Mouse (Mus musculus) right cerebral cortex, adult 2 months (tissue): ENCODE measurements around the gene Tle6.
"Not testable (repeated sequence)": the region's sequence is repeated elsewhere in the genome, so short reads cannot be mapped to it uniquely, and the experiment has no call there.

ENCODE experiments used
- DNase-seq, 2 experiments: peaks; one replicate each; pipeline ENCODE4 v3.0.0; 2021 to 2022; ENCODE audit warnings: low spot score in 2 of 2

Tle6 gene

DNA sequence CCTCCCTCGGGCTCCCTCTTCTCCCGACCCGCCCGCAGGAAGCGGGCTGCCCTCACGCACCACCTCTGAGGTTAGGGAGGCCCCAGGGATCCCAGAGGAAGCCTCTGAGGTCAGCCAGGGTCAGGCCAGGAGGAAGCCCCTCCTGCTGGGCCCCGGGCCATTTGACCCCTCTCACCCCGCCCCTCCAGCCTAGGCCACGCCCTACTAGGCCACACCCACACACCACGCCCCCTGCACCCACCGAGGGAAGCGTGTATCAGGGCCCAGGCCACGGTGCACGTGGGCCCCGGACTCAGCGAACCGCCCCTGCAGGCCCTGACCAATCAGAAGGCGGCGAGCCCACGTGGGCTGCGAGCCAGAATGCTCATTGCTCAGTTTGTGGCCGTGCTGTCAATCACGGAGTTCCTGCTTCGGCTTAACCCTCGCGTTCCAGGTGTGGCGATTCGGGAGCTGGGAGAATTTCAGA, at the start of gene Tle6:
TSS of gene Tle6 (minus strand) at position 336 of the 466 bp plus-strand sequence.
- peak; percentile 94 to 95 for DNase-seq

DNA sequence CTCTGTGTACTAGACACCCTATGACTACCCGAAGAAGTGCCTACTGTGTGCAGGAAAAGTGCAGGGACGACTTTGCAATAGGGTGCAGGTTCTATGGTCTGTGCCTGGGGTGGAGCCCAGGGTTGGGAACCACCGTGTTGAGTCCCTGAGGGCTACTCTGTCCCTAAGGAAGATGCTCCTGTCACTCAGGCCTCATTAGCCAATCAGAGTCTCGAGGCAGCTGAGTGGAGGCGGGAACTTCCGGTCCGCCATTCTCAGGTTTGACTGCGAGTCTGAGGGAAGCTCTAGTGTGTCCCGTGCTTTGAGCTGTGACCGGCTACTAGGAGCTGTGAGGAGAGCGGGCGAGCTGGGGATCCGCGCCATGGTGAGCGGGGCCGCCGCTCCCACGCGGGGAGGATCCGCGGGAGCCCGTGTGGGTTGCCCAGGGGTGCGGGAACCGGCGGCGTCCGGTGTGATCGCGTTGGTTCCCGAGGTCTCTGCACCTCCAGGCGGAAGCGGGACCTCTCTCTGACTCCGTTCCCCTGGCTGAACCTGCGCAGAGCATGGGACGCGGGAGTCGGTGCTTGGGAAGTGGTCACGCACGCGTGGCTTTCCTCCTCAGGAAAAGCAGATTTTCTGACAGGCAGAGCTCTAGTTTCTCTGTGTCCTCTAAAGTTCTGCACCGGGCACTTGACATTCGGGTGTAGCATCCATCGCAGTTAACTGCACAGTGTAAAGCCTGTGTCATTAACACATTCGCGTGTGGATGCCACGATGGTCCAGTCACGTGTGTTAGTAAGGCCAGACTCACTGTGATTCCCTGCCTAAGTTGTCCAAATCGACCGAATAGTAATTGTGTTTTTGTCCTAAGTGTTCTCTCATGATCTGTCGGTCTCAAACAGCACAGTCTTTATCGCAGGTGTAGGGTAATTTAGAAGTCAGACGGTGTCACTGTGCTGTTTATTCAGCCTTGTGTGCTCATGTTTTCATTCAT, 48.2 kb upstream of the Tle6 start, which contains the start of gene Gm10778:
TSS of gene Gm10778 (plus strand) at position 257 of the 973 bp plus-strand sequence.
- DNase-seq = peak; percentile 87 to 88

DNA sequence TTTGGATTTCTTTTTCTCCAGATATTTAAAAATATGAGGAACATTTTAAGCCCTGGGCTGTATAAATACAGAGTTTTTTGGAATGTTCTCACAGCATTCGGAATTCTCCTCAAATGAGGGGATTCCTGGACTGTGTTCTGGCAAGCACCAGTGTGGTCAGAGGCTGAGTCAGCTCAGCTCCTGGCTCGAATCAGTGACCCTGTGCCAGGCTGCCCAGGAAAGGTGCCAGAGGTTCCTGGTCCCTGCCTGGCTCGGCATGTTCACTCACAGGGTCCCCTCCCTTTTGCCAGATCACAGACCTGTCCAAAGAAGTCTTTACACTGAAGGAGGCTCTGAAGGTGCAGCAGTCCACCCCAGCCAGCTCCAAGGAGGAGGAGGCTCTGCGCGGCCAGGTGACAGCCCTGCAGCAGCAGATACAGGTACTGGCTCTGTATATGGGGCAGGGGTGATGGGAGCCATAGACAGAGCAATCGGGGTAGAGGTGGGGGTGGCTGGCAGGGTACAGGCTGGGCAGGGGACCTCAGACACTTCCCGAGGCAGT, 45.2 kb upstream of the Tle6 start:
- no peak for DNase-seq

DNA sequence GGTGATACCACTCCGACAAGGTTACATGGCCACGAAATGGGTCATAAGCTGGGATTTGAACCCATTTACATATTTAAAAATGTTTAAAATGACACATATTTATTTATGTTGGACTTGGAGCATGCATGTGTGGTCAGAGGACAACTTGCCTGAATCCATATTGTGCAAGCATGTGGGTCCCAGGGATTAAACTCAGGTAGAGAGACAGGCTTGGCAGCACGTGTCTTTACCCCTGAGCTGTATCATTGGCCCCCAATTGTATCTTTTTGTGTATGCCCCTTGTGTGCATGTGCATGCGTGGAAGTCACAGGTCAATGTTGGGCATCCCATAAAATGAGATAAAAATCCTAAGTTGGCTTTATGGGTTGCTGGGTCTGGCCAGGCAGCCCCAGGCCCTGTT, 44.5 kb upstream of the Tle6 start:
- no peak for DNase-seq

DNA sequence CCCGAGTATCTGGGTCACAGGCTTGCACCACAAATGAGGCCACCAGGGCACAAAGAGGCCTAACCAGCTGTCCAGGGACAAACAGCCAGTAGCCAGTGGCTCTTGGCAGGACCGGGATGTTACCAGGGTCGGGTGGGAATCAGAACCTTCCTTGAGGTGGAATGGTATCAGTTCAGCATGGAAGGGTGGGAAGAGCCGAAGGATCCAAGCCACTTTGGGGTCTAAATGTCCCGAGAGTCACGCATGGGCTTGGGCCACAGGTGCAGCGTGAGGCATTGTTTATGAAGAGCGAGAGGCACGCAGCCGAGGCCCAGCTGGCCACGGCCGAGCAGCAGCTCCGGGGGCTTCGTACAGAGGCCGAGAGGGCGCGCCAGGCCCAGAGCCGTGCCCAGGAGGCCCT, 43.8 kb upstream of the Tle6 start:
- DNase-seq = peak in 1 of 2 experiments; percentile 3

DNA sequence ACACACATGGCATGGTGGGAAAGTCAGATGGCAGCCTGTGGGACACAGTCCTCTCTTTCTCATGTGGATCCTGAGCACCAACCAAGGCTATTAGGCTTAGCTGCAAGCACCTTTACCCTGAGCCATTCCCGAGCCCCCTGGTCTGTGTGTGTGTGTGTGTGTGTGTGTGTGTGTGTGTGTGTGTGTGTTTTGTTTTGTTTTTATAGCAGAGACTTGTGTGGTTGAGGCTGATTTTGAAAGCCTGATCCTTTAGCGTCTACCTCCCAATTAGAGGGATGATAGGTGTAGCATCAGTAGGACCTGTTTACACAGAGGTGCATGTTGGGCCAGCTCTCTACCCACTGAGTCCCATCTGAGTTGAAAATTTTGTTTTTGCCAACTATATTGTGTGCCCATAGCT, 43.3 kb upstream of the Tle6 start:
- no peak for DNase-seq

DNA sequence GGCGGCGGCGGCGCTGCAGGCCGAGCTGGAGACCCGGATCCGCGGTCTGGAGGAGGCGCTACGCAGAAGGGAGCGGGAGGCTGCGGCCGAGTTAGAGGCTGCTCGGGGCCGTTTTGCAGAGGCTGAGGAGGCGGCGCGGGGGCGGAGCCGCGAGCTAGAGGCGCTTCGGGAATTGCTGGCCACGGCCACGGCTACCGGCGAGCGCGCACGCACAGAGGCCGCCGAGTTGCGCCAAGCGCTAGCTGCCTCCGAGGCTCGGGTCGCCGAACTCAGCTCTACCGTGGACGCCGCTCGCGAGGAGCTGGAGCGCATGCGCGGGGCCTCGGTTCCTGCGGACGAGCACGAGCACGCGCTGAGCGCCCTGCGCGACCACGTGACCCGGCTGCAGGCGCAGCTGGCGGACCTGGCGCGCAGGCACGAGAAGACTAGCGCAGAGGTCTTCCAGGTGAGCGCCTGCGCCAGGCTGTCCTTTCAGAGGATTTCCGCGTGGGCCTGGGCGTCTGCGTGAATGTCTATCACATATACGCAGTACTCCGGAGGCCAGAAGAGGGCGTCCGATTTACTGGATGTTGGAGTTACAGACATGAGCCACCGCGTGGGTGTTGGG, 42.7 kb upstream of the Tle6 start:
- peak; percentile 93 to 95 for DNase-seq

DNA sequence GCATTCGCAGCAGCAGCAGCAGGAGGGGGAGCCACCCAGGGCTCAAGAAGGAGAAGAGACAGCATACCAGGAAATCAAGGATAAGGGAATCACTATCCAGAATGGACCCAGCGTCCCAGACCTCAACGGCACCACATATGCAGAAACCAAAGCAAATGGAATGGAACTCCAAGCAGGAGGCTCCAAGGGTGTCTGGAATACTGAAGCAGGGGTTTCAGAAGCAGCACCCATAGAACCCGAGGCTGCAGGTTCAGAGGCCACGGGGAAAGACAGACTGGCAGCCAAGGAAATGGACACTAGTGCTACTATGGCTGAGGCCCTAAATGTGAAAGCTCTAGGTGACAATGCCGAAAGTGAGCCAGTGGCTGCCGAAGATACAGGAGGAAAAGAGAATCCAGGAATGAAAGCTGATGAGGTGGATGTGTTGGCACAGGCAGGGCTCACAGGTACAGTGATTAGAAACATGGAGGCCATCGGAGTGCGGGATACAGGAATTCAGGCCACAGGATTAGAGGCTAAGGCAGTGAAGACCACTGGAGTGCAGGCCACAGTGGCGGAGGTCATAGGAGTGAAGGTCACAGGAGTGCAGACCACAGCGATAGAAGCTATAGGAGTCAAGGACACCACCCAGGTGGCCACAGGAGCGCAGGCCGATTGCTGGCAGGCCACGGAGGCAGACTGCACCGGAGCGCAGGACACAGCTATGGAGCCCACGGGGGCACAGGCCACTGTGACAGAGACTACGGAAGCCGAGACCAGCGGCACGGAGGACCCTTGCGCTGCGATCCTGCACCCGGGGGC, 42.0 kb upstream of the Tle6 start:
- DNase-seq = no peak

DNA sequence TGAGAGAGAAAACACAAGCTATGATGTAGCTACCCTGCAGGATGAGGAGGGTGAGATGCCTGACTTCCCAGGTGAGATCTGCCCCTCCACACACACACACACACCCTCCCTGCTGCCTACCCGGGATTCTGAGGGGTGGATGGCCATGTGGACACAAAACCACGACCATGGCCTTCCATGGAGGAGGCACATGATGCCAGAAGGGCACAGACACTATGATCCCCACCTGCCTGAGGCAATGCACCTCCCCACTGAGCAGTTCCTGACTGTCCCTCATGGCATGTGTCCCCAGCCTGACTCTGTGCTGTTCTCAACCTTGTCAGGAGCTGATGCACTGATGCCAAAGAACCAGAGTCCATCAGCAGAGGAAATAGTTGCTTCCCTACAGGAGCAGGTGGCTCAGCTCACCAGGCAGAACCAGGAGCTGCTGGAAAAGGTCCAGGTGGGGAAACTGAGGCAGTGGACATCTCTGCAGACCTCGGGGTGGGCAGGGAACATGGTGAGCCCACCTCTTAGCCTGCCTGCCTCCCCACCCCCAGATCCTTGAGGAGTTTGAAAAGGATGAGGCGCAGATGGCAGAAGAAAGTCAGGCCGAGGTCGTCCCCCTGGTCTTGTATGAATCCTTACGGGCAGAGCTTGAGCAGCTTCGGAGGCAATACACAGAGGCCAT, 41.2 kb upstream of the Tle6 start:
- DNase-seq = no peak

DNA sequence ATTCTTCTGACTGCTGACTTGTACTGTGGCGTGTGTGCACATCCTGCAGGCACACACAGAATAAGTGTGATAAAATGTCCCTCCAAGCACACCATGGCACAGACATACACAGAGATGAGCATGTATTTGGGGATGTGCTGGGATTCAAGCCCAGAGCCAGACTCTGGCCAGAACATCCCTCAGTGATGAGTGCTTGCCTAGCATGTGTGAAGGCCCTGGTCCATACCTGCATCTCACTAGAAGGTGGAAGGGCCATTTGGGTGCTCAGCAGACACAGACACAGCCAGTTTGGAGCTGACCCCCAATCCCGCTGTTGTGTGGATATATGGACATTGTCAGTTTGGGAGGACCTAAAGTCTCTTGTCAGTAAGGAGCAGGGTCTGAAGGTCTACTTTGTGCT, 40.7 kb upstream of the Tle6 start:
- DNase-seq = no peak

DNA sequence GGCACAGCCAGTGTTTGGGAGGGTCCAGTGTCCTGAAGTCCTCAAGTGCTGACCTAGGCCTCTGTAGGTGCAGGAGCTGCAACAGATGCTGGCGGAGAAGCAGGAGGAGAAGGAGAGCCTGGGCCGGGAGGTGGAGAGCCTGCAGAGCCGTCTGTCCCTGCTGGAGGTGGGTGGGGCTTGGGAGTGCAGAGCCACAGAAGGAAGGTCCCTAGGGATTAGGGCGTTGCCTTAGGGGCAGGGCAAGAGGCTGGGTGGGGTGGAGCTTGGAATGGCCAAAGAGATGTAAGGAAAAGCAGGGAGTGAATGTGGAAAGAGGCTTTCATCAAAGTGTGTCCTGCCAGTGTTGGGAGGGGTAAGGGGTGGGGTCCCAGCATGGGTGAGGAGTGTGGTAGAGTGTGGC, 40.0 kb upstream of the Tle6 start:
- DNase-seq = not testable (repeated sequence)

DNA sequence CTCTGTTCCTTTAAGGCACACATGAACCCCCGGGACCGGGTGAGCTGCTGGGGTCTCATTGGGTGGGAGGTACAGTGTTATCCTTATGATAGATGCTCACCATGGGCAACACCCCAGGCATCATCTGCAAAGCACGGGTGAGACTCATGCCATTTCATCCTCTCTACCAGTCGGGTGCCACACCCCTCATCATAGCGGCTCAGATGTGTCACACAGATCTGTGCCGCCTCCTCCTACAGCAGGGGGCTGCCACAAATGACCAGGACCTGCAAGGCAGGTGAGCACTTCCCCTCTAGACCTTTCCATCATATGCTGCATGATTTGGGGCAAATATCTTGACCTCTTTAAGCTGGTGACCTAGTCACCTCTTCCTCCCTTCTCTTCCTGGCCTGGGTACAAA, 37.2 kb upstream of the Tle6 start:
- no peak for DNase-seq

DNA sequence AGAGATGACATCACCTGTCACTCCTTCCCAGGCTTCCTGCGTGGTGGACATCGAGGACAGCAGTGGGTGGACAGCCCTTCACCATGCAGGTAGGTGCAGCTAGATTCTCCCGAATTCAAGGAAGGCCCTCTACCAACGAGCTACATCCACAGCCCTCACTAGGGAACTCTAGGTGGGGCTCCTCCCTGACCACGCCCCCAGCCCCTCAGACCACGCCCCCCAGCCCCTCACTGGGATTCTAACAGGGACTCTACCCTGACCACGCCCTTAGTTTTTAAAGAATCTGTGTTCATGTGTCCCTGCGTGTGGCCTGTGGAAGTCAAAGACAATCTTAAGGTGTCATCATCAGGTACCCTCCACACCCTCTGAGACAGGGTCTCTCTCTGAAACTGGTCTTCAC, 35.5 kb upstream of the Tle6 start:
- DNase-seq = no peak

DNA sequence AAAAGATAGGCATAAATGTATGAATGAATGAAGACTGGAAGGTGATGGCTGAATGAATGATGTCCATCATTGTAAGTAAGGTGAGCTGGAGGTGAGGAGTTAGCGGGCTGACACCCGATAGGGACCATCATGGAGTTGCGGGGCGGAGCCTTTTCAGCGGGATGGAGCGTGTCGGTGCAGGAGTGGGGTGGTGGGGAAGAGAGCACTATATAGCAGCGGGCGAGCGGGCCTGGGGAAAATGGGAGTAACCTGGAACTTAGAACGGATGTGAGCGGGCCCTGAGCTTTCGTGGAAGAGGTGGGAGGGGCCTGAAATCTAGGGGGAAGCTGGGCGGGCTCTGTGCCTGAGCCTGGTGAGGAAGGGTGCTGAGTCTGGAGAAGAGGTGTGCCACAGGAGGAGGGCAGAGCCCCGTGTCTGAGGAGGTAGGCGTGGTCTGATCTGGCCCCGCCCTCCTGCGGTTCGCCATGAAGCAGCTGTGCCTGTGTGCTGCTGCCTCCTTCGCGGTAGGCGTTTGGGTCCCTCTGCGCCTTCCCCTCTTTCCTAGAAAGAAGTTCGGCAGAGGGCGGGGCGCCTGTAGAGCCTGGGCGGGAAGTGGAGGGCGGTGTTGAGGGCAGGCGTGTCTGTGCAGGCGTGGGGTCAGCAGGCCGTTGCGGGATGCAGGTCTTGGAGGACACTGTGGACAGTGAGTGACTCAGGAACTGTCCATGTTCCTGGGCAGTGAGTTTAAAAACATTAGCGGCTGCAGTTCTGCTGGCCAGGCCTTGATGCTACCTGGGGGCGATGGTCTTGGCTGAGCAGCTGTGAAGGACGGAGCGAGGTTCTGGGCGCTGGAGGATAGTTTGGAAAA, 32.6 kb upstream of the Tle6 start:
- peak; percentile 80 to 84 for DNase-seq

DNA sequence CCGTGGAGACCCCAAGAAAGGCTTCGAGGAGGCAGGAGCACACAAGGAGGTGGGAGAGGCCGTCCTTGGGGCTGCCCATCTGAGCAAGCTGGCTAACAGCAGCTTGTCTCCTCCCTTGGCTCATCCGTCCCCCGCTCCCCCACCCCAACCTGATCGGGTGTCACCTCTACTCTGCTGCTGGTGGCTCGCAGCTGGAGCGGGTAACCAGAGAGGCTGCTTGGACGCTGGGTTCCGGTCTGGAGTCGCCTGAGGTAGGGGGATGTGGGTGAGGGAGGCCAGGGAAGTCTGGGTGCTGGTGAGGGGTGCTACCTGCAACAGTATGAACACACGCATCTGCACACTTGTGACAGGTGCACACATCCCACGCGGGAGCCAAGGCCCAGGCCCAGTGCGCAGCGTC, 27.5 kb upstream of the Tle6 start, which contains the start of gene Ankrd24:
TSS of gene Ankrd24 (plus strand) at position 151 of the 400 bp plus-strand sequence.
- no peak for DNase-seq

DNA sequence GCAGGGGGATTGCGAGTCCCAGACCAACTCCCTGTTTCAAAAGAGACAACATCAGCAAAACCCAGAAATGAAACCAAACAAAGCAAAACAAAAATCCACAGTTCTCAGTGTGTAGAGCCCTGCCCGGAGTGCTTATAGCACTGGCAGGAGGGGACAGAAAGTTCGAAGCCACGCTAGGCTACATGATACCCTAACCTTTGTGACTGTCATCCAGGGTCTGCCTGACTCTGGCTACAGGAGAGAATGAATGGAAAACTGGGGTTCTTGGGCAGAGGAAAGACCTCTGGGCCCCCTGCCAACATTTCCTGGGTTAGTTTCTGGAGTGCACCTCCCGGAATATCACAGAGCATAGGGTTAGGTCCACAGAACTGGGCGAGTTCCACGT, 27.0 kb upstream of the Tle6 start:
- DNase-seq = no peak

DNA sequence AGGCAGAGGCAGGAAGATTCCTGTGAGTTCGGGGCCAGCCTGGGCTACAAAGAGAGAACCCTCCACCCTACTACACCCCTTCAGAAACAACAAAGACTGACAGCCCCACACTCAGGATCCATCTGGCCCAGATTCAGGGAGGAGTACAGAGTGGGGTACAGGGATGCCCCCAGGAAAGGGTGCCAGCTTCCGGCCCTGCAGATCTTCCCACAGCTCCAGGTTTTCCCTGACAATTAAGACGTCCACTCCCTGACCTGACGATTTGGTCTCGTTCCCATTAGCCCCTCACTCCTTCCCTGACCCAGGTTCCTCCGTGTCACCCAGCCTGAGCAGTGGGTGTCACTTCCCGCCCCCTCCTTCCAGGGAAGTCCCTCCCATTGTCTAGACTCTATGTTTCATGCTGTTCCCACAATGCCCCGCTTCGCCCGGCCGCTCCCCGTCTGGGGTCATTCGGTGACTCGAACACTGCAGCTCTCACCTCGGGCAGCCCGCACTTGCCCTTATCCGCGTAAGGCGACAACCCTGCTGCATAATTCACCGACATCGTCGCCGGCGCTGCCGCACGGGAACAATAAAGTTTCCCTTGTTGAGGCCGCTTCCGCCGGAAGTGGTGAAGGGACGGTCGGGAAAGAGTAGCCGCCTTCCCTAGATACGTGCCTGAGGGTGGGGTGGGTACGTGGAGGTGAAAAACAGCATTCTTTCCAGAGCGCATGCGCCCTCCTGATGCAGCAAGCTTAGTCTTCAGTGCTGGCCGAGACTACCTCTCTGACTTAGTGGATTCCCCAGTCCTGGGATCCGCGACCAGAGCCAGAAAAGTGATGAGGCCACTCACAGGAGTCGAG, 26.3 kb upstream of the Tle6 start, which contains the start of gene Sirt6:
TSS of gene Sirt6 (minus strand) at position 804 of the 842 bp plus-strand sequence.
- peak; percentile 92 to 94 for DNase-seq

DNA sequence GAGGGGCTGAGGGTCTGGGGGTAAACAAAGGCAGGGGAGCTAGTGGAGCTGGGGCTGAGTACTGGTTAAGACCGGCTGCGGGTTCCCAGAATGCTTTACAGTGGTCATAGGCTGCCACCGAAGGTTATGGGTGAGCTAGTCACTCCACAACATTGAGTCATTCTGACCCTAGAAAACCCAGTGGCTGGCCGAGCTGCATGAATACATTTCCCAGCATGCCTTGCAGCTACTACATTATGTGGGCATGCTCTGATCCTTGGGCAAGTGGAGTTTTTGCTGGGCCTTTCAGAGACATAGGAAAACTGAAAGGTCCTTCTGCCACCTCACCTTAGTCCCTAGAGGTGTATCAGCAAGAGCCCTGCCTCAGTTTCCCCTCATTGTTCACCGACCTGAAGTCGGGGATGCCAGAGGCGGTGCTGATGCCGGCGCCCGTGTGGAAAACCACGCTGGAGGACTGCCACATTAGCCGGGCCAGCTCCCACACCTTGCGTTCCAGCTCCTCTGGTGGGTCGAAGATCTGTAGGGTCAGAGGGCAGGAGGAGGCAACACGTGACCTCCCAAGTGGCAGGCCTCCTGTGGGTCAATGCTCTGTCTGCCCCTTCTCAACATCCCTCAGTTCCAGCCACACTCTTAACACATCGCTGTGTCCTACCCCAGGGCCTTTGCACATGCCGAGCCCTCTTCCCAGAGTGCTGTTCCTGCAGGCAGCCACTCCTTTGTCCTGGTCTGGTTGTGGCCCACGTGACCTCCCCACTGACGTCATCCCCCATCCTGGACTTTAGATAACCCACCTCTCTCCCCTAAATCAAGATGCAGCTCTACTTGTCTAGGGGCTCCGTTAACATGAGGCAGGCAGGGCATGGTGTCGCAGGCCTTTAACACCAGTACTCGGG, 25.5 kb upstream of the Tle6 start:
- DNase-seq = no peak
